Mouse (Mus musculus): Measurements from ENCODE around the gene Lrig2. TPM values are rescaled to one million over a fixed set of nuclear protein-coding genes. Genes with fewer than 3 reads are reported as not detected.

Gene Lrig2
- polyA plus RNA-seq, 1 experiment = 4.8 TPM

- no peak for TF ChIP-seq REST (IDR thresholded peaks at IDR 0.05; ENCODE audit: insufficient read depth, insufficient read length)
- TF ChIP-seq MAX (IDR thresholded peaks at IDR 0.05; ENCODE audit: low read depth) = no peak
- no peak for TF ChIP-seq POLR2A (IDR thresholded peaks at IDR 0.05; ENCODE audit: insufficient read length, low read depth)
- TF ChIP-seq CEBPB (IDR thresholded peaks at IDR 0.05; ENCODE audit: insufficient read depth, poor library complexity, severe bottlenecking) = no peak
- no peak for TF ChIP-seq USF1 (IDR thresholded peaks at IDR 0.05; ENCODE audit: low read depth)
- TF ChIP-seq POLR2AphosphoS2 (IDR thresholded peaks at IDR 0.05; ENCODE audit: insufficient read length, low read depth) = no peak
- no peaks in the 10 kb centered on the region for H3K79me2 ChIP-seq (ENCODE audit: control insufficient read depth, insufficient read depth)
- H3K4me2 ChIP-seq (ENCODE audit: low read depth) = no peak overlapping the region
- no peak overlapping the region for H3K4me3 ChIP-seq
- no peaks in the 10 kb centered on the region for H3K27me3 ChIP-seq (ENCODE audit: control insufficient read depth, insufficient read depth, insufficient read length)
- no peak overlapping the region for H3ac ChIP-seq (ENCODE audit: control insufficient read depth, insufficient read length)
- peaks cover 53% of the 10 kb centered on the region for H3K36me3 ChIP-seq (ENCODE audit: control insufficient read depth, insufficient read depth)
These were observed 33.7 kb downstream of the Lrig2 start for GRCm38 (mm10) chr3:104478056-104478455.

- Histone ChIP-seq H3K36me3 (ENCODE audit: control insufficient read depth, insufficient read depth) (peaks cover 29% of the 10 kb centered on the region), H3K4me3 (no peak overlapping the region), H3K27me3 (ENCODE audit: control insufficient read depth, insufficient read depth, insufficient read length) (no peaks in the 10 kb centered on the region), H3ac (ENCODE audit: control insufficient read depth, insufficient read length) (no peak overlapping the region), H3K79me2 (ENCODE audit: control insufficient read depth, insufficient read depth) (no peaks in the 10 kb centered on the region), H3K4me2 (ENCODE audit: low read depth) (no peak overlapping the region)
- TF ChIP-seq MYOG (IDR thresholded peaks at IDR 0.05; ENCODE audit: control insufficient read depth in 1 of 3, insufficient read depth in 1 of 3, insufficient read length in 2 of 3, low read depth in 2 of 3) = no peak
- TF ChIP-seq REST (IDR thresholded peaks at IDR 0.05; ENCODE audit: insufficient read depth, insufficient read length) = no peak
- TF ChIP-seq MYOD1 (IDR thresholded peaks at IDR 0.05; ENCODE audit: control insufficient read depth in 1 of 3, insufficient read length in 2 of 3, low read depth in 2 of 3) = no peak
- TF ChIP-seq TCF3 (IDR thresholded peaks at IDR 0.05; ENCODE audit: insufficient read length, low read depth) = no peak
- TF ChIP-seq USF1 (IDR thresholded peaks at IDR 0.05; ENCODE audit: low read depth) = no peak
These were observed 42.3 kb downstream of the Lrig2 start for GRCm38 (mm10) chr3:104469421-104469820.

DNA sequence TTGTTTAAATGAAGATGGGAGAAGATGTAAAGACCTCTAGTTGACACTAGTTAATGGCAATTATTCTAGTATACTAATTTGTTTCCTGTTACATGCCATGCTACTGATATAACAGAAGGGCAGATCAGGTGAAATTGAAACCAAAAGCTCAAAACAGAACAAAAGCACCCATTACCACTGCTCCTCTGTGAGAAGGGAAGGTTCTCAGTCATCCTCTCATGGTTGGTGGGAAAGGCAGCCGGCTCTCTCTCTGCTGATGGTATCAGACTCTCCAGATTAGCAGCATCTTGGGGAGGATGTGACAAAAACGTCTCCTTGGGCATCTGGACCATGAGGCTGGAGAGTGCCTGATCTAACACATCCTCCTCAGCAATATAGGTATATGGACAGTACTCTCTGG, 50.5 kb downstream of the Lrig2 start:
- no peaks in the 10 kb centered on the region for H3K79me2 ChIP-seq (ENCODE audit: control insufficient read depth, insufficient read depth)
- TF ChIP-seq E2F4 (IDR thresholded peaks at IDR 0.05; ENCODE audit: insufficient read depth) (no peak), REST (IDR thresholded peaks at IDR 0.05; ENCODE audit: insufficient read depth, insufficient read length) (no peak), POLR2AphosphoS2 (IDR thresholded peaks at IDR 0.05; ENCODE audit: insufficient read length, low read depth) (no peak)
- H3ac ChIP-seq (ENCODE audit: control insufficient read depth, insufficient read length) = no peak overlapping the region
- H3K27me3 ChIP-seq (ENCODE audit: control insufficient read depth, insufficient read depth, insufficient read length) = no peaks in the 10 kb centered on the region
- peaks cover 70% of the 10 kb centered on the region for H3K36me3 ChIP-seq (ENCODE audit: control insufficient read depth, insufficient read depth)
- no peak overlapping the region for H3K4me3 ChIP-seq
- no peak overlapping the region for H3K4me2 ChIP-seq (ENCODE audit: low read depth)

DNA sequence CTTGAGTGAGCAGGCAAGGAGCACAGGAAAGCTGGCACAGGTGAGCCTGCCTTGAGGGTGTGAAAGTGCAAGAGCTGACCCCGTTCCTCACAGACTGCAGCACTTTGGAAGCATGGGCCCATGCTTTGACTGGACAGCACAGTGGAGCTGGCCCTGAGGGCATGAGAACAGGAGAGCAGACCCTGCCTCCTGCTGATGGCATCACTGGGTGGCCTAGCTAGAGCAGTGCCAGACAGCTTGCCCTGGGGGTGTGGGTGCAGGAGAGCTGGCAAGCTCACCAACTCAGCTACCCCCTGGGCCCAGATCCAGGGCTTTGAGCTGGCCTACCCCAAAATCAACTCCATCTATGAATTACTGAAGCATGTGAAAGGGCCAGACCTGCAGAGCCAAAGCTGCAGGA, 53.1 kb downstream of the Lrig2 start:
- no peak overlapping the region for H3ac ChIP-seq (ENCODE audit: control insufficient read depth, insufficient read length)
- no peak overlapping the region for H3K4me3 ChIP-seq
- no peaks in the 10 kb centered on the region for H3K27me3 ChIP-seq (ENCODE audit: control insufficient read depth, insufficient read depth, insufficient read length)
- peaks cover 45% of the 10 kb centered on the region for H3K36me3 ChIP-seq (ENCODE audit: control insufficient read depth, insufficient read depth)
- no peaks in the 10 kb centered on the region for H3K79me2 ChIP-seq (ENCODE audit: control insufficient read depth, insufficient read depth)
- H3K4me2 ChIP-seq (ENCODE audit: low read depth) = no peak overlapping the region
- TF ChIP-seq MYOD1 (IDR thresholded peaks at IDR 0.05; ENCODE audit: control insufficient read depth in 1 of 3, insufficient read length in 2 of 3, low read depth in 2 of 3) (no peak), MAX (IDR thresholded peaks at IDR 0.05; ENCODE audit: low read depth) (no peak), CEBPB (IDR thresholded peaks at IDR 0.05; ENCODE audit: insufficient read depth, poor library complexity, severe bottlenecking) (no peak), TCF12 (IDR thresholded peaks at IDR 0.05; ENCODE audit: insufficient read depth, poor library complexity, severe bottlenecking) (no peak), E2F4 (IDR thresholded peaks at IDR 0.05; ENCODE audit: insufficient read depth) (no peak), REST (IDR thresholded peaks at IDR 0.05; ENCODE audit: insufficient read depth, insufficient read length) (no peak), SRF (IDR thresholded peaks at IDR 0.05; ENCODE audit: control insufficient read depth, insufficient read length, low read depth) (no peak), USF1 (IDR thresholded peaks at IDR 0.05; ENCODE audit: low read depth) (no peak)

DNA sequence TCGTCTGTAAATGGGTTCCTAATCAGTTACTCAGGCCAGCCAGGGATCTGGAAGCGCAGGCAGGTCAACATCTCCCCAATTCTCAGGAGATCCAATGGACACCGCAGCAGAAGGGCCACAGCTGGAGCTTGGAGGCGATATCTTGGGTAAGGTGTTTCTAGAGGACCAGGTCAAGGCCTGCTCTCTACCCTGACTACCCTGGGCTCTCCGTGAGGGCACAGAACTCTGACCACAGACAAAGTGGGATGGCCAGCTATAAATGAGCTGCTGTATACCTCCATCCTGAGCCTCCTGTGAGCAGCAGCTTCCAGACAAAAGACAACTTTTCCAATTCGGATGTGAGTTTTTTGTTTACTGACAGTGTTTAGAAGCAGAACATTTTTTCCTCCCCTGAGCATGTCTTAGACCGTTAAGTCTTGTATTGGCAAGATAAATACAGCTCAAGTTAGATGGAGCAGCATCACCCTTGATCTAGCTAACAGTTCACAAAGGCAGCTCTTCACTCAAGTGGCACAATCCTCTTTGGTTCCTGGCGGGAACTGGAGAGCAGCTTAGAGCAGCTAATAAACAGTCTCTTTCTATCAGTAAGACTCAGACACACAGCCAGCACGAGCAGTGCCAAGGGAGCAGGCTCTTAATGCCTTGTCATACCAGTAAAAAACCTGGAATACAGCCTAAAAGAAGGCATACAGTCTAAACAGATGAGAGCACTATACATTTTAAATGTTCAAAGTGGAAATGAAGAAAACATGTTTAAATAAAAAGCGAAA, 56.0 kb downstream of the Lrig2 start:
- Histone ChIP-seq H3K36me3 (ENCODE audit: control insufficient read depth, insufficient read depth) (peaks cover 16% of the 10 kb centered on the region), H3K4me3 (no peak overlapping the region), H3K4me2 (ENCODE audit: low read depth) (no peak overlapping the region), H3ac (ENCODE audit: control insufficient read depth, insufficient read length) (no peak overlapping the region), H3K79me2 (ENCODE audit: control insufficient read depth, insufficient read depth) (no peaks in the 10 kb centered on the region), H3K27me3 (ENCODE audit: control insufficient read depth, insufficient read depth, insufficient read length) (no peaks in the 10 kb centered on the region)
- TF ChIP-seq E2F4 (IDR thresholded peaks at IDR 0.05; ENCODE audit: insufficient read depth) = no peak
- no peak for TF ChIP-seq MAX (IDR thresholded peaks at IDR 0.05; ENCODE audit: low read depth)
- no peak for TF ChIP-seq TCF3 (IDR thresholded peaks at IDR 0.05; ENCODE audit: insufficient read length, low read depth)
- TF ChIP-seq POLR2AphosphoS2 (IDR thresholded peaks at IDR 0.05; ENCODE audit: insufficient read length, low read depth) = no peak
- no peak for TF ChIP-seq MYOD1 (IDR thresholded peaks at IDR 0.05; ENCODE audit: control insufficient read depth in 1 of 3, insufficient read length in 2 of 3, low read depth in 2 of 3)
- TF ChIP-seq SRF (IDR thresholded peaks at IDR 0.05; ENCODE audit: control insufficient read depth, insufficient read length, low read depth) = no peak
- TF ChIP-seq TCF12 (IDR thresholded peaks at IDR 0.05; ENCODE audit: insufficient read depth, poor library complexity, severe bottlenecking) = no peak
- no peak for TF ChIP-seq MYOG (IDR thresholded peaks at IDR 0.05; ENCODE audit: control insufficient read depth in 1 of 3, insufficient read depth in 1 of 3, insufficient read length in 2 of 3, low read depth in 2 of 3)
- no peak for TF ChIP-seq CEBPB (IDR thresholded peaks at IDR 0.05; ENCODE audit: insufficient read depth, poor library complexity, severe bottlenecking)
- no peak for TF ChIP-seq POLR2A (IDR thresholded peaks at IDR 0.05; ENCODE audit: insufficient read length, low read depth)
- no peak for TF ChIP-seq REST (IDR thresholded peaks at IDR 0.05; ENCODE audit: insufficient read depth, insufficient read length)
- no peak for TF ChIP-seq USF1 (IDR thresholded peaks at IDR 0.05; ENCODE audit: low read depth)

All from myocyte (in vitro differentiated cells).